Mouse (Mus musculus): ENCODE measurements around the gene Mical1.

DNA sequence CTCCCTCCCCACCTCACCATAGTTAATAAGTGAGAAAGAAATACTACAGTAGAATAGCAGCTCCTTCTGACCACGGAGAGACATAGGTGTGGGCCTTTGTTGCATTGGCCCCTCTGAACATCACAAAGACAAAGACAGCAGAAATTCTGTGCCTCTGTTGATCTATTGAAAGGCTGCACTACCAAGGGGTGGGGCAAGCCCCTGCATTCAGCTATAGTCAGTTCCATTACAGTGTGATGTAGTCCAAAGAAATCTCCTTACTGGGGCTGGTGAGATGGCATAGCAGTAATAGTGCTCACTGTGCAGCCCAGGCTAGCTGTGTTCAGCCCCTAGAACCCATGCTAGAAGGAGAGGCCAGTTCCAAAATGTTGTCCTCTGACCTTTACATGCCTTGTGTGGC is 28.9 kb downstream of the Mical1 start:
- no peak for TF ChIP-seq CTCF (IDR thresholded peaks at IDR 0.05; ENCODE audit: extremely low read depth, insufficient read depth, insufficient read length, insufficient replicate concordance)
- TF ChIP-seq POLR2A (IDR thresholded peaks at IDR 0.05; ENCODE audit: low read depth, low read length) = no peak
